Mouse (Mus musculus) kidney, postnatal 4 days (tissue): ENCODE measurements at regions not wholly inside any gene's neighbourhood (a gene's known extent, or its start where the extent isn't known, plus 50 kb on each side); places are given as distances from the start of the nearest gene placed in this dataset.
"Not testable (repeated sequence)": the region's sequence is repeated elsewhere in the genome, so short reads cannot be mapped to it uniquely, and the experiment has no call there.

ENCODE experiments used
- DNase-seq, 2 experiments: peaks; one replicate each; pipeline ENCODE4 v3.0.0; 2021; ENCODE audit warnings: mixed read lengths in 2 of 2

DNA sequence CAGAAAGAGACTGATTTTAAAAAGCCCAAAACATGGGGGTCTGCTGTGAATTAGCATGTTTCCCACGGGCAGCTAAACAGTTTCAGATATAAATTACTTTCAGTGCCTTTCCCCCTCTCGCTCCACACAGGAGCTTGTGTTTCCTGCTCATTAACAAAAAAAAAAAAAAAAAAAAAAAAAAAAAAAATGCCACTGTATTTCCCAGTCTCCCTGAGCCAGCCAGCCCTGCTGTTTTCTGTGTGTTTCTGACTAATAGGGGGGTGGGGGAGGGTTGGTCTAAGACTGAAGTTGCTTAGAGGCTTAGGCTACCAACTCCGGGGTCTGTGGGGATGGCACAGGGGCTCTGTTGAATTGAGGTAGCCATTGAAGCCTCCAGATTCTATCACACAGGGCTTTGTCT, 97.0 kb downstream of the Enc1 start:
- DNase-seq: peak in 1 of 2 experiments; percentile 29

DNA sequence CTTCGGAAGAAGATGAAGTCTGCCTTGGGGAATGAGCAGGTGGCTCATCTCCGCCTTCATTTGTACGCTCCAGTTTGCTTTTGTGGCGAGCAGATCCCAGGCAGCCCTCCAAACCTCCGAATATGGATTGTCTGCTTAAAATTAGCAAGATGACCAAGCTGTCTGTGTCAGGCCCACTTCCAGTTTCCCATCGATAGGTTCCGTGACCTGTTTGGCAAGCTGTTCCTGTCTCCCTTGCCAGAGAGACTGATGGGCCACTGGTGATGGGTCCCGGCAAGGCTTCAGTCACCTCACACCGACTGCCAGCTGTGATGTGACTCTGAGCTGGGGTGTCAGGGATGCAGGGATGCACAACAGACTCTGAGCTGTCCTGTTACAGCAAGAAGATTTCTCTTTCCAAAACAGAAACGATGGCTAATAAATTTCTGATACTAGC, 96.4 kb downstream of the Enc1 start:
- DNase-seq: peak; percentile 70 to 82

GRCm38 (mm10) chr13:97333801-97334534, 93.1 kb downstream of the Enc1 start:
- DNase-seq: no peak

GRCm38 (mm10) chr13:97331072-97331471, 90.2 kb downstream of the Enc1 start:
- DNase-seq: no peak

GRCm38 (mm10) chr13:97321307-97321706, 80.4 kb downstream of the Enc1 start:
- not testable (repeated sequence) for DNase-seq

- no peak for DNase-seq
These were observed 79.9 kb downstream of the Enc1 start for GRCm38 (mm10) chr13:97320756-97321155.

DNA sequence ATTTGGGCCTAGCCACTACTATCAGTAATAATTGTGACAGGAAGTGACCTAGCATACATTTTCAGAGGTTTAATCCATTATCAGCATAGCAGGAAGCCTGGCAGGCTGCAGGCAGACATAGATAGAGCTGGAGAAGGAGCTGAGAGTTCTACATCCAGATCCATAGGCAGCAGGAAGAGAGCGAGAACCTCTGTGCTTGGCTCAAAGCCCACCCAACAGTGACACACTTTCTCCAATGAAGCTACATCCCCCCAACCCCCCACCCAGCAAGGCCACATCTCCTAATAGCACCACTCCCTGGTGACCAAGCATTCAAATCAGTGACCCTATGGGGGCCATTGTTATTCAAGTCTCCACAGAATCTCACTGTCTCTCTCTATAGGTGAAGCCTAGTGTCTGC, 79.4 kb downstream of the Enc1 start:
- DNase-seq: no peak

- peak in 1 of 2 experiments; percentile 23 for DNase-seq
These were observed 76.7 kb downstream of the Enc1 start for GRCm38 (mm10) chr13:97317633-97318032.

DNA sequence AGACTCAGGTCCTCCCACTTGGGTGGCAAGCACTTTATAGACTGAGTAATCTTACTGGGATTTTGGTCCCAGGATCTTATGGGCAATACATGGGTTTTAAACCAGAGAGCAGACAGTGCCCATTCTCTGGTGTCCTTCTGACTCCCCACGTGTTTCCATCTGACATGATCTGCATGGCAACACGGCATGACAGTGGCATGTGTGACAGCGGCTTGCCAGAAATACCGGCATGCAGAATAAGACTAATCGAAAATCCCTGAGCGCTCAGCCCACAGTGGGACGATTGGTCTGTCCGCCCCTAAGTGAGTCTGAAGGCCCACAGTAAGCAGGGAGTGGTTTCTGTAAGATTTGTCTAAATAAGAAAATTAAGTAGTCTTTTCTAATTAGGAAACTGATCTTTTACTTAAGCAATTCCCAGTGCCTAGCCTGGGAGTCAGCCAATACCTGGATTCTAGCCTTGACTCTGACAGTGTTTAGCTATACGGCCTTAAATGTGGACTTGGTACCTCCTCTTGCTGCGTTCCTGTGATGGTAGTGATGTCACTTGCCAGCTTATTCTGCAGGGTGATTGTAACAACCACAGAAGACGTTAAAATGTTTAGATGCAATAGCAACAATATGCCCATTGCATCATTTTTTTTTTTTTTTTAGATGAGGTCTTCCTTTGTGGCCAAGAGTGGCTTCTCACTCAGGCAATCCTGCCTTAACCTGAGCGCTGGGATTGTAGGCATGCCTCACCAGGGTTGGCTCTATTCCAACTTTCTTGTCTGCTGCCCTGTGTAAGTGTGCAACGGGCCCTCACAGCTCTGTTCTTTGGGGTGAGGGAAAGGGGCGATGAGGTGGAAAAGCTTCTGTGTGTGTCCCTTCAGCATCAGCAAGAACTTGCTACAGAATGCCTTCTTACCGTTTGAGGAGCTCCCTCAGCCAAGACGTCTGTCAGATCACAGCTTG, 71.8 kb downstream of the Enc1 start:
- peak in 1 of 2 experiments; percentile 40 for DNase-seq

GRCm38 (mm10) chr13:97311340-97311739, 70.4 kb downstream of the Enc1 start:
- DNase-seq: peak; percentile 27 to 39

DNA sequence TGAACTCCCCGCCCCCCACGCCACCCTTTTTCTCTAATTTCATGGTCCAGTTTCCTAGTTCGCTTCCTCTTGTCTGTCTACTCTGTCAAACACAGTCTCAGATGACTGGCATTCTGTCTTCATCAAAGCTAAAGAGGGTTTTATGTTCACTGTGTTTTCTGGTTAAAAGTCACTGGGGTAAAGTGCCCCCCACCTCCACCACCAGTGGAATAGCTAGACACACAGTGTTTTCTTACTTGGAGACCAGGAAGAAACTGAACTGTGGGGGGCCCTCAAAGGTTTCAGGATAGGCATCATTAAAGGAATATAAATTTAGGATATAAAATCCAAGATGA, 69.9 kb downstream of the Enc1 start:
- no peak for DNase-seq

DNA sequence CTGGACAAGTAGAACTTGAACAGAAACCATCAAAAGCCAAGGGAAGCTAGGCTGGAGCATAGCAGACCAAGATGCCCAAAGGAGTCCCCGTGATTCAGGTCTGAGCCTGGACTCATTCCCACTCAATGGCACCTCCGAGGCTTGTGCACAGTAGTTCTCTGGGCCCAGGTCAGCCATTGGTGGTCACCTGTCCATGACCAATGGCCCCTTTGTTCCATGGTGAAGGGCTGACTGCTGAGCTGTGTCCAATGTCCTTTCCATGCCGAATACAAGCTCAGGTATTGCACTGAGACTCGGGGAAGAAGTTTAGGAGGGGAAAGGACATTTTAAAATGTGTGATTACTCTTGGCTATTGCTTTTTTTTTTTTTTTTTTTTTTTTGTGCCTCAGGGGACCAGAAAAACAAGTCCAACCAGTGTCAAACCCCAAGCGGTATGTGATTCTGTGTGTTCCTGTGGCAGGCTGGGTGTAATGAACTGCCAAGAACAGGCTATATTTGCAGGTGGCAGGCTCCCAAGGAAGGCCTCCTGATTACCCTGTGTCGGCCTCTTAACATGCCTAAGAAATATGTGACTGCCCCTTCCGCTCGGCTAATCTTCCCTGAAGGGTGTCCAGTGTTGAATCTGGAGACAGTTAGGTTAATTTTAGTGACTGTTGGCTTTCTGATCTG, 69.4 kb downstream of the Enc1 start:
- DNase-seq: peak; percentile 66 to 77

- DNase-seq: no peak
These were observed 68.5 kb downstream of the Enc1 start for GRCm38 (mm10) chr13:97309411-97309810.

DNA sequence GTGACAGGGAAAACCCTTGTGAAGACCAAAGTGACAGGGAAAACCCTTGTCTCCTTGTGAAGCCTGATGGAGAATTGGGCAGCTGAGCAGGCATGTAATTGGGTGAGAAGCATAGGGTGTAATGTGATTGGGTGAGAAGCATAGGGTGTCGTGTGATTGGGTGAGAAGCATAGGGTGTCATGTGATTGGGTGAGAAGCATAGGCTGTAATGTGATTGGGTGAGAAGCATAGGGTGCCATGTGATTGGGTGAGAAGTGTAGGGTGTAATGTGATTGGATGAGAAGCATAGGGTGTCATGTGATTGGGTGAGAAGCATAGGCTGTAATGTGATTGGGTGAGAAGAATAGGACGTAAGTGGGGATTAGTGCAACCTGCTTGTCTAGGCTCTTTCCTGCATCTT, 67.5 kb downstream of the Enc1 start:
- no peak for DNase-seq
